Mouse (Mus musculus) neural tube, embryonic 10.5 days (tissue): ENCODE measurements around the gene Gm1604a.
A peak's percentile ranks its signal among the peaks of the same experiment; 100 is the strongest.
"Not testable (repeated sequence)": the region's sequence is repeated elsewhere in the genome, so short reads cannot be mapped to it uniquely, and the experiment has no call there.

Experiments
- DNase-seq: peaks from one replicate; pipeline ENCODE4 v3.0.0-alpha.2; 2017; ENCODE audit warnings: low spot score; ENCODE audit errors: extremely low spot score

The Gm1604a gene

GRCm38 (mm10) chr17:7025257-7025656 is at the start of gene Gm1604a:
Gm1604a (plus strand) TSS chr17:7025568.
- not testable (repeated sequence) for DNase-seq

DNA sequence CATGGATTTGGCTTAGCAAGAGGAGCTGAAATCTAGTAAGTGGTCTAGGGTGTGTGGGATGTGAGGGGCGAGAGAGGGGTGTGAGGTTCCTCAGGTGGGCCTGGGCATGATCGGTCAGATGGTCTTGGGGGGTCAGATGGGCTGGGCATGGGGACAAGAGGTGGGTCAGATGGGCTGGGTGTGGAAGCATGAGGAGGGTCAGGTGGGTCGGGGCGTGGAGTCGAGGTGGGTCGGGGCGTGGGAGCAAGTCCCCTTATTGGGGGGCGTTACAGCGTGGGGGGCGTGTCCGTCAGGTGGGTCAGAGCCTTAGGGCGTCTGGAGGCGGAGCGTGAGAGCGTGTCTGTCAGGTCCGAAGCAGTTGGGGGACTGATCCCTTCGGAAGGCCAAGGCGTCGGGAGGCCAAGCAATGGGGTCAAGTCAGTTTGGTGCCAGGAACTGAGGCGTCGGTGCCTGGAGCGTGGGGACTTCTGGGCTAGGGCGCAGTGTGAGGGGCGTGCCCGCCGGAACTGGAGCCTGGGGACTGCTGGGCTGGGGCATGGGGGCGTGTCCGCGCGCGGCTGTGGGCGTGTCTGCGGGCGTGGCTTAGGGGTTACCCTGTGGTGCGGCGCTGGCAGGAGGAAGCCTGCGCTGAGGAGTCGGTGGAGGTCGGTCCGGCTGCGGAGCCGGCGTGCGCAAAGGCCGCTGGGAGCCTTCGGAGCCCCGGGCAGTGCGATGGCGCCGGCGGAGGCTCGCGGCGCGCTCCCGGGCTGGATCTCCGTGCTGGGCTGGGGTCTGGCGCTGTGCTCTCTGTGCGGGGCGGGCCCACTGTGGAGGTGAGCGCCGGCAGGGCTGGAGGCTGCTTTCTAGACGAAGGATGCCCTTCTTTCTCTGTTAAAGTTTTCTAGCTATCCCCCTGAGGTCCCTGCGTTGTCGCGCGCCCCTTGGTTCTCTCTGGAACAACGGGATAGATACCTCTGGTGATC is 46.8 kb upstream of the Gm1604a start, which contains the start of gene Gm49721:
Gene Gm49721 (plus strand): TSS at position 618 of the 962 bp plus-strand sequence.
- peak; percentile 47 for DNase-seq

- DNase-seq, result peak; percentile 24
Measured at GRCm38 (mm10) chr17:6979380-6979779, 46.0 kb upstream of the Gm1604a start.

GRCm38 (mm10) chr17:6980144-6980543 is 45.2 kb upstream of the Gm1604a start:
- not testable (repeated sequence) for DNase-seq

DNA sequence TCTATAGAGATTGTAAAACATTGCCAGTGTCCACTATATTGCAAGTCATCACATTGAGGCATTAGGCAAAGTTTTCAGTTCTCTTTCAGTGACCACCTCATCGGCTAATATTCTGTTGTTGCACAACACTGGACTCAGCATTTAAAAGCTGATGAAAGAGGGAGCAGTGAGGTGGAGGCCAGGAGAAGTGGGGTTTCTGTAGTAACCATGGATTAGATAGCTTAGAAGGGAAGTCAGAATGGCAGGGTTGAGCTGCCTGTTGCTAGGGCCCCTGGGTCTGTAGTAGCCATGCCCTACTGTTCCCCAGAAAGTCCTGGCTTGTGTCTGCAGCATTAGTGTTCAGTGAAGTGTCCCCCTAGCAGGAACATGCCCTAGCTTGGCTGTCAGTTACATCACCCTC is 39.2 kb upstream of the Gm1604a start:
- DNase-seq, result not testable (repeated sequence)

DNA sequence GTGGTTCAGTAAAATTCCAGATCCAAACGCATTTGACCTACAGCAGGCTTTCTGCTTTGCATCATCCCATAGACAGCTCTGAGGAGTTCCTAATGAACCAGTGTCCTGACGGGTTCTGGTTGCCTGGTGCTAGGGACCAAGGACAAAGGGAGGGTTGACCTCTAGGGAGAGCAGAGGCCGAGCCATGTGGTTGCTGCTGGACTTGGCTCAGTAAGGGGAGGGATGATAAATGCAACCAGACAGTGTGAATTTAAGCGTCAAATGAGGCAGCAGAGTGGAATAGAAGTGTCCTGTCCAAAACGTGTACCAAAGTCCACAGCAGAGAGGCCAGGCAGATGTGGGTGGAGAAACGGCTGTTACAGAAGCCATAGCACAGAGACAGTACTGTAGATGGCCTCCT is 29.9 kb upstream of the Gm1604a start:
- not testable (repeated sequence) for DNase-seq

GRCm38 (mm10) chr17:6996826-6997225 is 28.5 kb upstream of the Gm1604a start:
- not testable (repeated sequence) for DNase-seq

DNA sequence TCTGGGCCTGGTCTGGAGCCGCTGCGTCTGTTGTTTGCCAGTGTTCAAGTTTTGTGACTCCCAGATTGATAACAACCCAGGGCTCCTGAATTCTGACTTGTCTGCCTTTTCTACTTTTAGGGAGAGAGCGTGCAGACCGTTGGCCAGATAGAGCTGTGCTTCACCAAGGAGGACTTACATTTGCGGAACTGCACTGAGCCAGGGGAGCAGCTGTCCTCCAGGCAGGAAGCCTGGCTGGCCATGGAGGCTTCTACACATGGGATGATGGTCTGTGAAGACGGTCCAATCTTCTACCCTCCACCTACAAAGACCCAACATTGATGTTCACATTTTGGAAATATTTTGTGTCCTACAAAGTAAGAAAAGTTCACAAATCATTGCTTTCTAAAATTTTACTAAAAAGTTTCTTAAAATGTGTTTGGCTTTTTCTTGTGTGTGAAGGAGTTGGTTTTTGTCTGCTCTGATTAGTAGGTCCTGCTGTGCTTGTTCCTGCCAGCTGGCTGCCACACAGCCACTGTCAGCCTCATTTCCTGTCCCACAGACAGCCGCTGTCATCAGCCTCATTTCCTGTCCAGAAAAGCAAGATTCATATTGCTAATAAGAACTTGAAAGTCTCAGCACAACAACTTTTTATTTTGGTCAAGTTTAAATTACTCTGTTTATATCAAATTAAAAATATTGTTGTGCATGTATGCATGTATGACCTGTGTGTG is 27.4 kb upstream of the Gm1604a start:
- DNase-seq, result not testable (repeated sequence)

DNA sequence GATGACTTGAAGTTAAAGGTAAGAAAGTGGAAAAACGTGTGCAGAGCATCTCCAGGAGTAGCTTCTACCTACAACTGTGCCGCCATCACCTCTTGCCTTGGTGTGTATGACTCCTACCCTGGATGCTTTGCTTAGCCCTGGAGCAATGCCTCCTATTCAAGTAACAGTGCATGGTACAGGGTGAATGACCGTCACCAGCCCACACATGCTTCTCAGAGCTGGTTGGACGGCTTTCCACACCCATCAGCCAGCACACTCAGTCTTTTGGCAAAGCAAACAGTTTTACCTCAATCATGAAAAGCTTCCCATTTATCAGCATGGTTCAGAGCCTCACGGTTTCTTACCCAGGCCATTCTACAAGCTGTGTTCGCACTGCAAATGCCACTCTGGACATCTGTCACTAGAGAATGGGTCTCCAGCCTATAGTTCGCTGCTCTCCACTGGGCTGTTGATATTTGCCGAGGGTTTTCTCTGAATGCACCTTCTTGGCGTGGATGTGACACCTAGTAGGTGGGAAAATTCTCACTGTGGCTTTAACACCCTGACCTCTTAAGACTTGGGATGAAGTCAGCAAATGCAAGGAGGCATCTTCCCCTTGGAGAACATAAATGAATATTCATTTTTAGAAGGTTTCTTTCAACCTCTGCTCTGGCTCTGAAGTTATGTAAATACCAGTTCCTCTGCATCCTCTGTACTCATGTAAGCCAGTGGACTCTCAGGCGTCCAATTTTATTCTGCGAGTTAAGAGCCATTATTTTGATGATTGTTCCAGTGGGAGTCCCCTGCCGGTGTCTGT is 23.4 kb upstream of the Gm1604a start:
- DNase-seq, result not testable (repeated sequence)

GRCm38 (mm10) chr17:7003392-7003791 is 22.0 kb upstream of the Gm1604a start:
- not testable (repeated sequence) for DNase-seq

GRCm38 (mm10) chr17:7005646-7006045 is 19.7 kb upstream of the Gm1604a start:
- not testable (repeated sequence) for DNase-seq

GRCm38 (mm10) chr17:7008885-7009284 is 16.5 kb upstream of the Gm1604a start:
- not testable (repeated sequence) for DNase-seq

- not testable (repeated sequence) for DNase-seq
Measured at GRCm38 (mm10) chr17:7009440-7009839, 15.9 kb upstream of the Gm1604a start.

DNA sequence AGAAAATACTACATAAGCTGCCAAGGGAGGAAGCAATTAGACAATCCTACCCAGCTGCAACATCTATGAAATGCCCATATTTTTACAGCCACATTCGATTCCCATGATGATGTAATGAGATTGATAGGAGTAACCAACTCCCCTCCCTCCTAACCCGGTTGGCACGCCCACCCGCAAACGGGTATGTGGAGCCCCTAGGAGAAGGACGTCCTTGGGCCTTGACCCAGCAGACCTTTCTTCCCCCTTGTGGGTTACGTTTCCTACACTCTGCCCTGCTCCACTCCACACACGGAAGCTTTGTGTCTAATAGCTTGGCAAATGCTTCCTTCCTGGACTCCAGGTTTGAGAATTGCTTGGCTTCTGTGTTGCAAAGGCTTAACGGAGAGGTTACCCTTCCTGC is 15.5 kb upstream of the Gm1604a start:
- DNase-seq, result not testable (repeated sequence)

GRCm38 (mm10) chr17:7014190-7014589 is 11.2 kb upstream of the Gm1604a start:
- DNase-seq, result not testable (repeated sequence)

DNA sequence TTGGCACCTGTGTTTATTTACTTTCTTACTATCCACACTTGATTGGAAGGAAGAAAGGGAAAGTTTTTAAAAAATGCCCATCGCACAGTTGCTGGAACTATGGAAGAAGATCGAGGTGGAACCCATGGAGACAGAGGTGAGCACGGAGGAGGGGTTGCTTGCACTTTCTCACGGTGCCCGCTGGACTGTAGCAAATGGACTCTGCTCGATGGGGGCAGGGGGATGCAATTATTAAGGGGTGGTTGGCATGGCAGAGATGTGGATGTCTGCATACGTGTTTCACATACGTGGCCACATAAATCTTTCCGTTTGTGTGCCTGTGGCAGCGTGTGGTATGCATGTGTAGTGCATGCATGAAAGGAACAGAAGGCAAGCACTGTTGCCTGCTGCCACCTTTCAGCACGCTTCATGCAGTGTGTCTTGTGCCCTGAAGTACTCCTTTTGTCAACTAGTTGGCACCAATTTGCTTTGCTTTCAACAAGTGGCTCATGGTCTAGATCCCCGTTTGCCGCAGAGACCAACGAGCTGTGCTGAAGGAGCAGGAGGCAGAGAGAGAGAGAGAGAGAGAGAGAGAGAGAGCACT is 487 bp downstream of the Gm1604a start:
- not testable (repeated sequence) for DNase-seq

DNA sequence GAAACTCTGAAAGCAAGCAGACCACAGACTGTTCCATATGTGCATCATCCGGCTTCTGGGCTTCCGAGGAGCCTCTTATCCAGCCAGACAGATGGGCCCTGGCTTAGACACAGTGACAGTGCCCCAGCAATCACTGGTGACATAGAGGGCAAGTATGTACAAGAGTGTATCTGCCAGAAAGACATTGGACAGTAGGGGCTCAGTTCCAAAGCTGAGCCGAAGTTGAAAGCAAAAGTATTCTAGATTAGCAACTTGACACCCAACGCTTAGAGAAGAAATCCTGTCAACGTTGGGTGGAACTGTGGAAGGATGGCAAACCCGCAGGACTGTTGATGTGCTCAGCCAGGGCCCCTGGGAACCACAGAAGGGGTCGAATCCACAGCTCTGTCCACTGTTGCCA is 4.8 kb downstream of the Gm1604a start:
- not testable (repeated sequence) for DNase-seq

DNA sequence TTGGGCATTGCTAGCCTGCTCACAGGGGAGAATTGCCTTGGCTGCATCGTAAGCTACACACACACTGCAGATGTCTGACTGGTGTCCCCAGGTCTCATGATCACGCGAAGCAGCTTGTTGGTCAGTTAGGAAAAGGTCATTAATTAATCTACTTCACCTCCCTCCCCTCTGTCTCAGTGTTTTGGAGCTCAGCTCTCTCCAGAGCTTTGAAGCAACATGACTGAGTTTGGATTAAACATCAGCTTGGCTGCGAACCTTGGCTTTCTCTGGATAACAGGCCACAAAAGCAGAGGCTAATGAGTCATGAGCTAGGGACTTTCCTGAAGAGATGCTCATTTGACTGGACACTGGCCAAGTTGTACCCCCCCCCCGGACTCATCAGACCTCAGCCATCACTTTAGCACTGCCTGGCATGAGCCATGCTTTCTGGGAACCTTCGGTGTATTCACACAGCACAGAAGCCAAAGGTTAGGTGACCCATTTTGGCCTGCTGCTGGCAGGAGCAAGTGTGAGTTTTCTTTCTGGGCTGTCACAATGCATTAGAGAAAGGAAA is 5.3 kb downstream of the Gm1604a start:
- not testable (repeated sequence) for DNase-seq

- DNase-seq, result not testable (repeated sequence)
Measured at GRCm38 (mm10) chr17:7033192-7034166, 8.1 kb downstream of the Gm1604a start.
